Mouse (Mus musculus) forebrain, postnatal 0 days (tissue): ENCODE measurements around the gene Iglon5. TPM values are rescaled to one million over a fixed set of nuclear protein-coding genes. Genes with fewer than 3 reads are reported as not detected.
A peak's percentile ranks its signal among the peaks of the same experiment; 100 is the strongest.

Experiments
- ATAC-seq: fragments of 200-750 bp; cut with Nextera tagmentation; 2 replicates; pipeline ENCODE4 v1.8.0; 2017; ENCODE audit warnings: mild to moderate bottlenecking, moderate library complexity
- DNase-seq: peaks from one replicate; pipeline ENCODE4 v3.0.0-alpha.2; 2015
- H3K27ac ChIP-seq: fragments of 300-500 bp; sonication (generic); 2 replicates; pipeline ENCODE4 v1.5.1; 2014; ENCODE audit warnings: low read depth, mild to moderate bottlenecking, antibody characterized with exemption, low read length, moderate library complexity, mixed read lengths
- H3K27me3 ChIP-seq: fragments of 300-500 bp; sonication (generic); 2 replicates; pipeline ENCODE4 v1.6.1; 2014; ENCODE audit warnings: mild to moderate bottlenecking, low read length, mixed read lengths; ENCODE audit not compliant: insufficient read depth
- H3K36me3 ChIP-seq: fragments of 300-500 bp; sonication (generic); 2 replicates; pipeline ENCODE4 v1.6.1; 2014; ENCODE audit warnings: mild to moderate bottlenecking, moderate library complexity; ENCODE audit not compliant: insufficient read depth
- H3K4me1 ChIP-seq: fragments of 300-500 bp; sonication (generic); 2 replicates; pipeline ENCODE4 v1.6.1; 2014; ENCODE audit warnings: antibody characterized with exemption; ENCODE audit not compliant: insufficient read depth
- H3K4me2 ChIP-seq: fragments of 300-500 bp; sonication (generic); 2 replicates; pipeline ENCODE4 v1.6.1; 2014; ENCODE audit warnings: low read depth, mild to moderate bottlenecking, moderate library complexity
- H3K4me3 ChIP-seq: fragments of 300-500 bp; sonication (generic); 2 replicates; pipeline ENCODE4 v1.5.1; 2014; ENCODE audit warnings: low read depth, low read length, mixed read lengths
- H3K9ac ChIP-seq: fragments of 300-500 bp; sonication (generic); 2 replicates; pipeline ENCODE4 v1.6.1; 2014; ENCODE audit warnings: mild to moderate bottlenecking
- H3K9me3 ChIP-seq: fragments of 300-500 bp; sonication (generic); 2 replicates; pipeline ENCODE4 v1.6.1; 2016; ENCODE audit warnings: low read length
- CTCF ChIP-seq: sonication (generic); IDR thresholded peaks from 2 replicates; pipeline ENCODE4 v1.5.1; 2016; ENCODE audit warnings: antibody characterized with exemption, control low read depth, low read depth
- WGBS: fragments of 180-500 bp; shearing (Covaris S2); extraction: QIAGEN DNeasy Blood & Tissue Kit; methylation state at CpG from one replicate; pipeline ENCODE4 v1.1.7; 2014; 5-methylcytosine and 5-hydroxymethylcytosine counted together
- polyA plus RNA-seq: library from polyadenylated mRNA; unstranded; fragments of >200 nt; fragmentation: Nextera tagmentation; extraction: Ambion mirVana; gene quantifications from 2 replicates; pipeline ENCODE4 v1.2.1, GENCODE M21; 2015
- total RNA-seq: library from RNA; depleted of rRNA; stranded (reverse); fragments of >200 nt; gene quantifications from 2 replicates; pipeline ENCODE4 v1.2.3, GENCODE M21; 2014; rRNA removed

Gene Iglon5
- total RNA-seq (24.9 and 26.1 TPM in 2 replicates), polyA plus RNA-seq (3.0 and 4.4 TPM in 2 replicates)

DNA sequence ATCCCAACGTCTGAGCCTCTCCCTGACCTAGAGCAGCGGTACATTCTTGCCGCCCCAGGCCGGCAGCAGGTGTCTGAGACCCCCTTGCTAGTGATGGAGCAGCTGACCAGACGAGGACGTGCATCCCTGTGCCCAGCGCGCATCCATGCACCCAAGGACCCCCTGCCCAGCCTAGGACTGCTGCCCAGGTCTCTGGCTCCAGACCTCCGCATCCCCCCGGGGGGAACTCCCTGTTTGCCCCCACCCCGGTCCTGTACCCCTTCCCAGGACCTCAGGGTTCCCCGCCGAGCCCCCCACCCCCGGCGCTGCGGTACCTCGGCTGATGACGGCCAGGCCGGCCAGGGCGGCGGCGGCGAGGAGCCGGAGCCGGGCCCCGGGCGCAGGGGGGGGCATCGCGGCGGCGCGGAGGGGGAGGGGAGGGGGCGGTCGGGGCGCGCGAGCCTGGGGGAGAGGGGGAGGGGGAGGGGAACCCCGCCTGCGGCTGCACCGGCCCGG is at the start of gene Iglon5:
TSS of gene Iglon5 (minus strand) at position 445 of the 495 bp plus-strand sequence.
- no peaks in the 10 kb centered on the region for H3K27me3 ChIP-seq
- ATAC-seq = peak; percentile 56
- peak within 1 kb of the TSS; percentile 83 for H3K4me2 ChIP-seq
- H3K27ac ChIP-seq = peak within 1 kb of the TSS; percentile 83
- peak; percentile 29 for DNase-seq
- TF ChIP-seq CTCF = no peak
- H3K9me3 ChIP-seq = no peaks in the 10 kb centered on the region
- H3K36me3 ChIP-seq = no peaks in the 10 kb centered on the region
- WGBS = 6% methylated on average over 22 of the region's 41 CpGs
- peaks cover 7% of the 10 kb centered on the region; the same call in 1 of the 2 replicates for H3K4me1 ChIP-seq
- H3K9ac ChIP-seq = peak within 1 kb of the TSS; percentile 93
- H3K4me3 ChIP-seq = peak within 1 kb of the TSS; percentile 75

GRCm38 (mm10) chr7:43538524-43538923 is 48.6 kb upstream of the Iglon5 start:
- H3K4me2 ChIP-seq = no peak overlapping the region
- no peak overlapping the region for H3K9ac ChIP-seq
- 78% methylated on average over 4 of the region's 4 CpGs for WGBS
- ATAC-seq (no peak), DNase-seq (no peak)
- H3K4me1 ChIP-seq = no peaks in the 10 kb centered on the region
- H3K4me3 ChIP-seq = no peak overlapping the region
- TF ChIP-seq CTCF = no peak
- no peaks in the 10 kb centered on the region for H3K27me3 ChIP-seq
- no peak overlapping the region for H3K27ac ChIP-seq
- H3K36me3 ChIP-seq = no peaks in the 10 kb centered on the region
- H3K9me3 ChIP-seq = no peaks in the 10 kb centered on the region

GRCm38 (mm10) chr7:43532936-43533505 is 43.1 kb upstream of the Iglon5 start:
- Histone ChIP-seq H3K27ac (no peak overlapping the region), H3K4me3 (no peak overlapping the region), H3K9ac (no peak overlapping the region), H3K4me1 (no peaks in the 10 kb centered on the region), H3K4me2 (no peak overlapping the region), H3K9me3 (no peaks in the 10 kb centered on the region), H3K36me3 (no peaks in the 10 kb centered on the region), H3K27me3 (no peaks in the 10 kb centered on the region)
- no peak for DNase-seq
- TF ChIP-seq CTCF = no peak
- 88% methylated on average over 9 of the region's 9 CpGs for WGBS
- ATAC-seq = no peak

GRCm38 (mm10) chr7:43530216-43530785 is 40.4 kb upstream of the Iglon5 start:
- no peak overlapping the region for H3K4me3 ChIP-seq
- 76% methylated on average over 8 of the region's 8 CpGs for WGBS
- H3K9me3 ChIP-seq = no peaks in the 10 kb centered on the region
- no peak overlapping the region for H3K4me2 ChIP-seq
- no peaks in the 10 kb centered on the region for H3K4me1 ChIP-seq
- no peaks in the 10 kb centered on the region for H3K27me3 ChIP-seq
- TF ChIP-seq CTCF = no peak
- no peaks in the 10 kb centered on the region for H3K36me3 ChIP-seq
- H3K9ac ChIP-seq = no peak overlapping the region
- DNase-seq = no peak
- H3K27ac ChIP-seq = no peak overlapping the region
- ATAC-seq = no peak

- H3K27ac ChIP-seq = no peak overlapping the region
- H3K4me1 ChIP-seq = no peaks in the 10 kb centered on the region
- no peak overlapping the region for H3K4me2 ChIP-seq
- 51% methylated on average over 3 of the region's 3 CpGs for WGBS
- DNase-seq (no peak), ATAC-seq (no peak)
- no peak overlapping the region for H3K4me3 ChIP-seq
- no peaks in the 10 kb centered on the region for H3K36me3 ChIP-seq
- no peaks in the 10 kb centered on the region for H3K27me3 ChIP-seq
- no peaks in the 10 kb centered on the region for H3K9me3 ChIP-seq
- TF ChIP-seq CTCF = no peak
- no peak overlapping the region for H3K9ac ChIP-seq
Measured at GRCm38 (mm10) chr7:43525313-43525712, 35.4 kb upstream of the Iglon5 start.

GRCm38 (mm10) chr7:43522776-43523175 is 32.9 kb upstream of the Iglon5 start:
- DNase-seq = no peak
- ATAC-seq = no peak
- Histone ChIP-seq H3K36me3 (no peaks in the 10 kb centered on the region), H3K27me3 (no peaks in the 10 kb centered on the region), H3K27ac (no peak overlapping the region), H3K9ac (no peak overlapping the region), H3K9me3 (no peaks in the 10 kb centered on the region), H3K4me2 (no peak overlapping the region), H3K4me1 (no peaks in the 10 kb centered on the region), H3K4me3 (no peak overlapping the region)
- no peak for TF ChIP-seq CTCF
- WGBS = 84% methylated on average over 2 of the region's 2 CpGs

GRCm38 (mm10) chr7:43518341-43518740 is 28.5 kb upstream of the Iglon5 start:
- peak; percentile 38; the same call in 1 of the 2 replicates for ATAC-seq
- H3K9me3 ChIP-seq = no peaks in the 10 kb centered on the region
- no peaks in the 10 kb centered on the region for H3K36me3 ChIP-seq
- no peak for TF ChIP-seq CTCF
- WGBS = 79% methylated on average over 15 of the region's 15 CpGs
- no peak for DNase-seq
- no peaks in the 10 kb centered on the region for H3K27me3 ChIP-seq
- no peak overlapping the region for H3K4me2 ChIP-seq
- H3K9ac ChIP-seq = no peak overlapping the region
- no peak overlapping the region for H3K4me3 ChIP-seq
- no peak overlapping the region for H3K27ac ChIP-seq
- no peaks in the 10 kb centered on the region for H3K4me1 ChIP-seq
